Comparison of ENCODE assay signal across 8 mouse cellular contexts in genomic region chr17:25610151-25610550, GRCm38 (mm10). TPM values are rescaled to one million over a fixed set of nuclear protein-coding genes. Genes with fewer than 3 reads are reported as not detected.
DNase-seq lines count a peak whose midpoint lies in the region; ATAC-seq and TF ChIP-seq lines count a peak whose summit lies in the region.

No protein-coding gene starts in this region.

- WGBS in lung, postnatal 0 days, result 48% methylated on average over 9 of the region's 9 CpGs
- WGBS in forebrain, embryonic 13.5 days, result 42% methylated on average over 9 of the region's 9 CpGs
- WGBS in thymus, adult 2 months, result 57% methylated on average over 9 of the region's 9 CpGs

- H3K4me2 ChIP-seq in lung, postnatal 0 days (replicated peaks; ENCODE audit: low read depth, low read length), result no peak overlapping the region
- H3K4me2 ChIP-seq in forebrain, embryonic 13.5 days, result peak overlapping the region; percentile 19

- H3K4me1 ChIP-seq in lung, postnatal 0 days (ENCODE audit: insufficient read depth, low read depth, low read length), result no peaks in the 10 kb centered on the region
- H3K4me1 ChIP-seq in forebrain, embryonic 13.5 days, result peaks cover 38% of the 10 kb centered on the region
- H3K4me1 ChIP-seq in thymus, adult 2 months (replicated peaks; ENCODE audit: control insufficient read depth, insufficient read depth, low read length), result peaks cover 59% of the 10 kb centered on the region

- TF ChIP-seq EP300 in lung, postnatal 0 days (IDR thresholded peaks at IDR 0.05), result no peak

- ATAC-seq in lung, postnatal 0 days, result peak; percentile 9; the same call in 1 of the 2 replicates
- peak; percentile 61 for ATAC-seq in forebrain, embryonic 13.5 days

- no peak for DNase-seq in lung, postnatal 0 days (ENCODE audit: low spot score)
- DNase-seq in lung, postnatal 25 days (ENCODE audit: low spot score), result no peak
- peak; percentile 70 for DNase-seq in brain, adult 2 months (ENCODE audit: low read depth, low spot score)
- peak; percentile 55 for DNase-seq in kidney, postnatal 10 days
- peak; percentile 12 for DNase-seq in thymus, adult 2 months
- DNase-seq in spleen, postnatal 14 days (ENCODE audit: low spot score in 2 of 2), result no peak
- no peak for DNase-seq in urinary bladder, postnatal 36 days (ENCODE audit: low spot score in 2 of 2)

- no peak overlapping the region for H3K27ac ChIP-seq in lung, postnatal 0 days (ENCODE audit: low read length)
- H3K27ac ChIP-seq in forebrain, embryonic 13.5 days, result peak overlapping the region; percentile 87
- no peak overlapping the region for H3K27ac ChIP-seq in thymus, adult 2 months (ENCODE audit: control insufficient read depth, insufficient read depth, low read length)

- no peaks in the 10 kb centered on the region for H3K27me3 ChIP-seq in lung, postnatal 0 days (replicated peaks; ENCODE audit: insufficient read depth, low read length)
- no peaks in the 10 kb centered on the region for H3K27me3 ChIP-seq in forebrain, embryonic 13.5 days
- H3K27me3 ChIP-seq in thymus, adult 2 months (ENCODE audit: control insufficient read depth, insufficient read depth, low read length), result no peaks in the 10 kb centered on the region

- no peak for TF ChIP-seq POLR2A in thymus, adult 2 months (IDR thresholded peaks at IDR 0.05; ENCODE audit: control insufficient read depth, extremely low read depth, insufficient read depth, low read length, poor library complexity)

- H3K36me3 ChIP-seq in lung, postnatal 0 days (ENCODE audit: insufficient read depth, low read length), result no peaks in the 10 kb centered on the region
- peaks cover 19% of the 10 kb centered on the region for H3K36me3 ChIP-seq in forebrain, embryonic 13.5 days (ENCODE audit: poor library complexity, severe bottlenecking)
- no peaks in the 10 kb centered on the region for H3K36me3 ChIP-seq in thymus, adult 2 months (ENCODE audit: control insufficient read depth, insufficient read depth, low read length)

- H3K9me3 ChIP-seq in lung, postnatal 0 days (ENCODE audit: low read length), result no peaks in the 10 kb centered on the region
- H3K9me3 ChIP-seq in forebrain, embryonic 13.5 days (replicated peaks), result no peaks in the 10 kb centered on the region

- no peak overlapping the region for H3K9ac ChIP-seq in lung, postnatal 0 days (replicated peaks; ENCODE audit: low read depth)
- no peak overlapping the region for H3K9ac ChIP-seq in forebrain, embryonic 13.5 days

- TF ChIP-seq CTCF in lung, postnatal 0 days (IDR thresholded peaks at IDR 0.05), result no peak
- no peak for TF ChIP-seq CTCF in thymus, adult 2 months (IDR thresholded peaks at IDR 0.05; ENCODE audit: borderline replicate concordance, control insufficient read depth, extremely low read depth, insufficient read depth, low read length, poor library complexity)

- H3K4me3 ChIP-seq in lung, postnatal 0 days (ENCODE audit: low read depth, low read length), result no peak overlapping the region
- no peak overlapping the region for H3K4me3 ChIP-seq in forebrain, embryonic 13.5 days
- H3K4me3 ChIP-seq in thymus, adult 2 months (ENCODE audit: control insufficient read depth, insufficient read depth, low read length), result no peak overlapping the region

RNA-seq across cellular contexts. Expression of gene Lmf1, which starts 31.3 kb away (rescaled TPM):
- polyA plus RNA-seq in lung, postnatal 0 days (2015; fragmentation: Nextera tagmentation; extraction: Ambion mirVana), result 16.5 and 16.6 TPM in 2 replicates
- polyA plus RNA-seq in forebrain, embryonic 13.5 days (2015; fragmentation: Nextera tagmentation; extraction: Ambion mirVana), result 19.7 and 20.9 TPM in 2 replicates
- polyA plus RNA-seq in thymus, adult 2 months (2012; rRNA removed), result 25.2 and 25.8 TPM in 2 replicates

RNA-seq across cellular contexts. Expression of gene Sox8, which starts 39.7 kb away (rescaled TPM):
- 0.19 and 0.24 TPM in 2 replicates for polyA plus RNA-seq in lung, postnatal 0 days (2015; fragmentation: Nextera tagmentation; extraction: Ambion mirVana)
- 15.3 and 17.5 TPM in 2 replicates for polyA plus RNA-seq in forebrain, embryonic 13.5 days (2015; fragmentation: Nextera tagmentation; extraction: Ambion mirVana)
- 0.94 and 1.0 TPM in 2 replicates for polyA plus RNA-seq in thymus, adult 2 months (2012; rRNA removed)

Comparison
In these comparisons a context has a peak if more than half of its experiments do, and no peak if none do; other contexts are left out.
1. DNase-seq: peak in brain, adult 2 months (single experiment), kidney, postnatal 10 days (single experiment) and thymus, adult 2 months (single experiment); none in lung, postnatal 0 days (single experiment), lung, postnatal 25 days (single experiment), spleen, postnatal 14 days (0 of 2) and urinary bladder, postnatal 36 days (0 of 2).